Mouse (Mus musculus) Patski (cell line): Measurements from ENCODE around the gene Ift122. TPM values are rescaled to one million over a fixed set of nuclear protein-coding genes. Genes with fewer than 3 reads are reported as not detected.

Experiments used
- ATAC-seq: fragments of 100-300 bp; one replicate; pipeline ENCODE4 v1.8.0; 2021
- CTCF ChIA-PET: fragments of 350-600 bp; sonication (Branson Sonifier 250); formaldehyde crosslinking; loops from one replicate; lab custom pipeline; 2022; ENCODE audit warnings: inconsistent platforms; lab: Charles Lee
- POLR2A ChIA-PET: fragments of 350-600 bp; sonication (Branson Sonifier 250); formaldehyde crosslinking; loops from one replicate; lab custom pipeline; 2022; ENCODE audit warnings: antibody characterized with exemption, inconsistent platforms; lab: Charles Lee
- DNase-seq: peaks from one replicate; pipeline ENCODE4 v3.0.0-alpha.2; 2011; ENCODE audit warnings: low read depth, low spot score
- H3K27me3 ChIP-seq: fragments of 371-371 bp; one replicate; pipeline ENCODE4 v1.5.1; 2021
- CTCF ChIP-seq: fragments of 100-300 bp; IDR thresholded peaks from one replicate; pipeline ENCODE4 v1.5.1; 2021
- in situ Hi-C: fragments of 300-500 bp; cut with MboI; formaldehyde crosslinking; loops from 3 replicates; pipeline ENCODE4 v1.11.1; 2018; ENCODE audit warnings: low pct_unique_long_range_greater_than_20kb, mixed read lengths
- polyA plus RNA-seq: library from polyadenylated mRNA; unstranded; gene quantifications from one replicate; pipeline ENCODE4 v1.2.3, GENCODE M21; 2021

The Ift122 gene
- polyA plus RNA-seq, 1 experiment from 2014 or later, result 41.6 TPM

- no peaks in the 10 kb centered on the region for H3K27me3 ChIP-seq
- ATAC-seq (no peak), DNase-seq (no peak)
- in situ Hi-C loops, result no loop called here
- POLR2A ChIA-PET, result no interaction called here
- CTCF ChIA-PET, result no interaction called here
- TF ChIP-seq CTCF, result no peak
Observed at GRCm38 (mm10) chr6:115966227-115966966, 113.1 kb downstream of the Ift122 start.

- no peak for TF ChIP-seq CTCF
- H3K27me3 ChIP-seq, result no peaks in the 10 kb centered on the region
- in situ Hi-C loops, result no loop called here
- POLR2A ChIA-PET, result no interaction called here
- DNase-seq (no peak), ATAC-seq (no peak)
- CTCF ChIA-PET, result no interaction called here
Observed at GRCm38 (mm10) chr6:115967291-115967880, 114.1 kb downstream of the Ift122 start.

- ATAC-seq (no peak), DNase-seq (no peak)
- ChIA-PET CTCF (no interaction called here), POLR2A (interaction anchor here (0.5 kb wide), 1 partner anchor 180 kb away, joined by 4 read pairs; no protein-coding TSS in a partner anchor)
- H3K27me3 ChIP-seq, result no peaks in the 10 kb centered on the region
- no peak for TF ChIP-seq CTCF
- in situ Hi-C loops, result no loop called here
Observed at GRCm38 (mm10) chr6:115968086-115968485, 114.8 kb downstream of the Ift122 start.

- TF ChIP-seq CTCF, result no peak
- ATAC-seq, result no peak
- no peaks in the 10 kb centered on the region for H3K27me3 ChIP-seq
- ChIA-PET CTCF (no interaction called here), POLR2A (interaction anchor here (0.5 kb wide), 1 partner anchor 179 kb away, joined by 4 read pairs; no protein-coding TSS in a partner anchor)
- in situ Hi-C loops, result no loop called here
- no peak for DNase-seq
Observed at GRCm38 (mm10) chr6:115968700-115969099, 115.4 kb downstream of the Ift122 start.

GRCm38 (mm10) chr6:115969103-115969502 lies 115.8 kb downstream of the Ift122 start:
- no peak for TF ChIP-seq CTCF
- DNase-seq (no peak), ATAC-seq (no peak)
- no peaks in the 10 kb centered on the region for H3K27me3 ChIP-seq
- in situ Hi-C loops, result no loop called here
- ChIA-PET POLR2A (no interaction called here), CTCF (no interaction called here)

GRCm38 (mm10) chr6:115969952-115970351 lies 116.7 kb downstream of the Ift122 start:
- in situ Hi-C loops, result no loop called here
- TF ChIP-seq CTCF, result no peak
- ChIA-PET POLR2A (no interaction called here), CTCF (interaction anchor here (1.4 kb wide), 1 partner anchor 11 kb away, joined by 4 read pairs; no protein-coding TSS in a partner anchor)
- ATAC-seq (no peak), DNase-seq (no peak)
- H3K27me3 ChIP-seq, result no peaks in the 10 kb centered on the region

- POLR2A ChIA-PET, result interaction anchor here (0.7 kb wide), 1 partner anchor 12 kb away, joined by 4 read pairs; no protein-coding TSS in a partner anchor
- ATAC-seq (no peak), DNase-seq (no peak)
- no peak for TF ChIP-seq CTCF
- in situ Hi-C loops, result no loop called here
- CTCF ChIA-PET, result interaction anchor here (1.1 to 1.4 kb wide), 4 partner anchors 9 to 25 kb away, joined by 3 to 4 read pairs (median 4); no protein-coding TSS in a partner anchor
- no peaks in the 10 kb centered on the region for H3K27me3 ChIP-seq
Observed at GRCm38 (mm10) chr6:115971273-115972060, 118.2 kb downstream of the Ift122 start.

- DNase-seq, result no peak
- TF ChIP-seq CTCF, result no peak
- no peak for ATAC-seq
- in situ Hi-C loops, result no loop called here
- no peaks in the 10 kb centered on the region for H3K27me3 ChIP-seq
- ChIA-PET POLR2A (no interaction called here), CTCF (interaction anchor here (1.1 to 1.4 kb wide), 2 partner anchors 11 to 15 kb away, joined by 3 to 4 read pairs; no protein-coding TSS in a partner anchor)
Observed at GRCm38 (mm10) chr6:115972083-115972764, 119.0 kb downstream of the Ift122 start.

GRCm38 (mm10) chr6:115973139-115973875 lies 120.0 kb downstream of the Ift122 start:
- POLR2A ChIA-PET, result no interaction called here
- no peaks in the 10 kb centered on the region for H3K27me3 ChIP-seq
- in situ Hi-C loops, result no loop called here
- DNase-seq (no peak), ATAC-seq (no peak)
- CTCF ChIA-PET, result interaction anchor here (1.6 kb wide), 1 partner anchor 9 kb away, joined by 3 read pairs; no protein-coding TSS in a partner anchor
- TF ChIP-seq CTCF, result no peak
